Mouse (Mus musculus): Measurements from ENCODE around the gene Zcchc2. TPM values are rescaled to one million over a fixed set of nuclear protein-coding genes. Genes with fewer than 3 reads are reported as not detected.

The Zcchc2 gene
- polyA plus RNA-seq, 1 experiment from 2014 or later, result 3.5 TPM

- 8% methylated on average over 7 of the region's 7 CpGs for WGBS
- H3K4me1 ChIP-seq (replicated peaks; ENCODE audit: control insufficient read depth, insufficient read depth, low read length), result peaks cover 28% of the 10 kb centered on the region
- H3K9ac ChIP-seq (ENCODE audit: low read length), result no peak overlapping the region
- ATAC-seq (replicated peaks; ENCODE audit: low FRiP score, low TSS enrichment, low read depth) (no peak), DNase-seq (ENCODE audit: low spot score) (no peak)
- H3K36me3 ChIP-seq (ENCODE audit: control insufficient read depth, insufficient read depth, low read length), result no peaks in the 10 kb centered on the region
- H3K9me3 ChIP-seq (ENCODE audit: control insufficient read depth, low read length), result no peaks in the 10 kb centered on the region
- H3K4me2 ChIP-seq (ENCODE audit: low read length), result peak overlapping the region; percentile 96
- no peak overlapping the region for H3K27ac ChIP-seq (ENCODE audit: low read depth)
- peak overlapping the region; percentile 86 for H3K4me3 ChIP-seq (ENCODE audit: low read depth, low read length)
- H3K27me3 ChIP-seq (replicated peaks; ENCODE audit: control insufficient read depth, insufficient read depth, low read length), result no peaks in the 10 kb centered on the region
Measured at GRCm38 (mm10) chr1:105993196-105993595, 3.0 kb downstream of the Zcchc2 start.

DNA sequence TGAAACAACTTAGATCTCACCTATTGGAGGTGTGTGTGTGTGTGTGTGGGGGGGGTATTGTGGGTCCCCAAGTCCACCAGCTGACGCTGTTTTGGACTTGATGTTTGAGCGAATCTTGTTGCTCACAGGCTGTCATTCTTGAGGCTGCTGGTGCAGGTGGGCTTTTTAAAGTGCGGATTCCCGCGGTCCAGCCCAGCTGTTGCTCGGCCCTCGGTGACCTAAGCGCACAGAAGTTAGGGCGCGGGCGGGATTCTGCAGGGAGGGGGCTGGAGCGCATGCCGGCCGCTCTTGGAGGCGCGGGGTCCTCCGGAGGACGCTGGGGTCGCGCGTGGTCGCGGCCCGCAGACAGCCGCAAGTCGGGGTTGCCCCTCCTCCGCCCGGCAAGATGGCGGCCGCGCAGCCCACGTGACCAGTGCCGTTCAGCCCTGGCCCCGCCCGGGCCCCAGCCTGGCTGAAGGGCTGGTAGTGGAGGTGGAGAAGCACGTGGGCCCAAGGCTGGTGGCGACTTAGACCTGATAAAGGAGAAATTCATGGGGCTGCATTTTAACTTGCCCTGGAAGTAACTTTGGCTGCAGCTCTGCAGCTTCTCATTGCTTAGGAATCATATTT is 3.5 kb downstream of the Zcchc2 start:
- peak; percentile 70 for ATAC-seq (replicated peaks; ENCODE audit: low FRiP score, low TSS enrichment, low read depth)
- H3K4me3 ChIP-seq (ENCODE audit: low read depth, low read length), result peak overlapping the region; percentile 86
- no peaks in the 10 kb centered on the region for H3K36me3 ChIP-seq (ENCODE audit: control insufficient read depth, insufficient read depth, low read length)
- DNase-seq (ENCODE audit: low spot score), result peak; percentile 86
- H3K27ac ChIP-seq (ENCODE audit: low read depth), result no peak overlapping the region; the same call in 1 of the 2 replicates
- H3K27me3 ChIP-seq (replicated peaks; ENCODE audit: control insufficient read depth, insufficient read depth, low read length), result no peaks in the 10 kb centered on the region
- WGBS, result under 1% methylated on average over 36 of the region's 37 CpGs
- peak overlapping the region; percentile 48 for H3K9ac ChIP-seq (ENCODE audit: low read length)
- H3K9me3 ChIP-seq (ENCODE audit: control insufficient read depth, low read length), result no peaks in the 10 kb centered on the region
- peaks cover 26% of the 10 kb centered on the region for H3K4me1 ChIP-seq (replicated peaks; ENCODE audit: control insufficient read depth, insufficient read depth, low read length)
- peak overlapping the region; percentile 96 for H3K4me2 ChIP-seq (ENCODE audit: low read length)

- H3K36me3 ChIP-seq (ENCODE audit: control insufficient read depth, insufficient read depth, low read length), result no peaks in the 10 kb centered on the region
- no peak for DNase-seq (ENCODE audit: low spot score)
- WGBS, result 52% methylated on average over 2 of the region's 2 CpGs
- no peak overlapping the region for H3K9ac ChIP-seq (ENCODE audit: low read length)
- no peak overlapping the region for H3K27ac ChIP-seq (ENCODE audit: low read depth)
- H3K4me1 ChIP-seq (replicated peaks; ENCODE audit: control insufficient read depth, insufficient read depth, low read length), result peaks cover 24% of the 10 kb centered on the region
- H3K4me3 ChIP-seq (ENCODE audit: low read depth, low read length), result no peak overlapping the region
- no peak overlapping the region for H3K4me2 ChIP-seq (ENCODE audit: low read length)
- H3K27me3 ChIP-seq (replicated peaks; ENCODE audit: control insufficient read depth, insufficient read depth, low read length), result no peaks in the 10 kb centered on the region
- no peak for ATAC-seq (replicated peaks; ENCODE audit: low FRiP score, low TSS enrichment, low read depth)
- no peaks in the 10 kb centered on the region for H3K9me3 ChIP-seq (ENCODE audit: control insufficient read depth, low read length)
Measured at GRCm38 (mm10) chr1:105995966-105996365, 5.8 kb downstream of the Zcchc2 start.

- Histone ChIP-seq H3K4me2 (ENCODE audit: low read length) (no peak overlapping the region), H3K27ac (ENCODE audit: low read depth) (no peak overlapping the region), H3K27me3 (replicated peaks; ENCODE audit: control insufficient read depth, insufficient read depth, low read length) (no peaks in the 10 kb centered on the region), H3K9me3 (ENCODE audit: control insufficient read depth, low read length) (no peaks in the 10 kb centered on the region), H3K4me3 (ENCODE audit: low read depth, low read length) (no peak overlapping the region), H3K4me1 (replicated peaks; ENCODE audit: control insufficient read depth, insufficient read depth, low read length) (peaks cover 17% of the 10 kb centered on the region), H3K9ac (ENCODE audit: low read length) (no peak overlapping the region), H3K36me3 (ENCODE audit: control insufficient read depth, insufficient read depth, low read length) (no peaks in the 10 kb centered on the region)
- DNase-seq (ENCODE audit: low spot score) (no peak), ATAC-seq (replicated peaks; ENCODE audit: low FRiP score, low TSS enrichment, low read depth) (no peak)
- WGBS, result 43% methylated on average over 3 of the region's 3 CpGs
Measured at GRCm38 (mm10) chr1:105997282-105997681, 7.1 kb downstream of the Zcchc2 start.

DNA sequence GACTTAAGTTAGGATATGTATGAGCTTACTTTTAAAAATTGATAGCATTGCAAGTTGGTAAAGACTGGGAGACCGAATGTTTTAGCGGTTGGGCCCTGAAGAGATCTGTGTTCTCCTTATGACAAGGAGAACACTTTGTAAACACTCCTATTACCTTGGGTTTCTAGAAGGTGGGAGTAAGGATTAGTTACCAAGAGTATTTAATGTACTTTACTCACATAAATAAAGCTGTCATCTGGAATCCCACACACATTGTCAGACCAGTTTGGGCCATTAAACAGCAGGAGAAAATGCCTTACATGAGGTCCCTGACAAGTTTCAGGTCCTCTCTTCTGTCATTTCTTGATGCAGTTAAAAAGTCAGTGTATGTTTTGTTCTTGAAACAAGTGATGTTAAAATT is 9.6 kb downstream of the Zcchc2 start:
- Histone ChIP-seq H3K9me3 (ENCODE audit: control insufficient read depth, low read length) (no peaks in the 10 kb centered on the region), H3K4me3 (ENCODE audit: low read depth, low read length) (no peak overlapping the region), H3K27ac (ENCODE audit: low read depth) (no peak overlapping the region), H3K36me3 (ENCODE audit: control insufficient read depth, insufficient read depth, low read length) (peaks cover 18% of the 10 kb centered on the region), H3K9ac (ENCODE audit: low read length) (no peak overlapping the region), H3K4me1 (replicated peaks; ENCODE audit: control insufficient read depth, insufficient read depth, low read length) (peaks cover 6% of the 10 kb centered on the region), H3K27me3 (replicated peaks; ENCODE audit: control insufficient read depth, insufficient read depth, low read length) (no peaks in the 10 kb centered on the region), H3K4me2 (ENCODE audit: low read length) (no peak overlapping the region)
- 77% methylated on average over 2 of the region's 2 CpGs for WGBS
- no peak for DNase-seq (ENCODE audit: low spot score)
- ATAC-seq (replicated peaks; ENCODE audit: low FRiP score, low TSS enrichment, low read depth), result no peak

DNA sequence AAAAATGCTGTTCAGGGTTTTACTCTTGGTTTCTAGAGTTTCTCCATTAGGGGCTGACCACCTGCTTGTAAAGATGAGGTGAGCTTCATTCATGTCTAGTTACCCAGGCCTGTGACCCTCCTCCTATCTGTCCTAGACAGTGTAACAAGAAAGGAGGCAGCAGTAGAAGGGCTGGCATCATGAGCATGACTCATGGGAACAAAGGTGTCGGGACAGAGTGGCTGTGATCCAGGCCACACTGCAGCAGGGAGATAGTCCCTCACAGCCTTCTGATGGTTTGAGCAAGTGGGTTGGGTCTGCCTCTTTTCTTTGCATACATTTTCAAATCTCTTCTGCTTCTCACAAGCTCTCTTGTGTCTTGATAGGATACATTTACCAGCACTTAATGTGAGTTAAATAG is 17.4 kb downstream of the Zcchc2 start:
- Histone ChIP-seq H3K4me2 (ENCODE audit: low read length) (no peak overlapping the region), H3K36me3 (ENCODE audit: control insufficient read depth, insufficient read depth, low read length) (peaks cover 69% of the 10 kb centered on the region), H3K27me3 (replicated peaks; ENCODE audit: control insufficient read depth, insufficient read depth, low read length) (no peaks in the 10 kb centered on the region), H3K9ac (ENCODE audit: low read length) (no peak overlapping the region), H3K4me3 (ENCODE audit: low read depth, low read length) (no peak overlapping the region), H3K9me3 (ENCODE audit: control insufficient read depth, low read length) (no peaks in the 10 kb centered on the region), H3K27ac (ENCODE audit: low read depth) (no peak overlapping the region), H3K4me1 (replicated peaks; ENCODE audit: control insufficient read depth, insufficient read depth, low read length) (no peaks in the 10 kb centered on the region)
- 94% methylated on average over 1 of the region's 1 CpGs for WGBS
- ATAC-seq (replicated peaks; ENCODE audit: low FRiP score, low TSS enrichment, low read depth), result no peak
- DNase-seq (ENCODE audit: low spot score), result peak; percentile 9

GRCm38 (mm10) chr1:106011097-106011496 is 20.9 kb downstream of the Zcchc2 start:
- no peak overlapping the region for H3K9ac ChIP-seq (ENCODE audit: low read length)
- H3K9me3 ChIP-seq (ENCODE audit: control insufficient read depth, low read length), result no peaks in the 10 kb centered on the region
- WGBS, result 77% methylated on average over 7 of the region's 7 CpGs
- ATAC-seq (replicated peaks; ENCODE audit: low FRiP score, low TSS enrichment, low read depth) (no peak), DNase-seq (ENCODE audit: low spot score) (no peak)
- H3K36me3 ChIP-seq (ENCODE audit: control insufficient read depth, insufficient read depth, low read length), result peaks cover 48% of the 10 kb centered on the region
- H3K27me3 ChIP-seq (replicated peaks; ENCODE audit: control insufficient read depth, insufficient read depth, low read length), result no peaks in the 10 kb centered on the region
- H3K4me1 ChIP-seq (replicated peaks; ENCODE audit: control insufficient read depth, insufficient read depth, low read length), result no peaks in the 10 kb centered on the region
- no peak overlapping the region for H3K27ac ChIP-seq (ENCODE audit: low read depth)
- no peak overlapping the region for H3K4me2 ChIP-seq (ENCODE audit: low read length)
- H3K4me3 ChIP-seq (ENCODE audit: low read depth, low read length), result no peak overlapping the region

GRCm38 (mm10) chr1:106013759-106014158 is 23.6 kb downstream of the Zcchc2 start:
- Histone ChIP-seq H3K9ac (ENCODE audit: low read length) (no peak overlapping the region), H3K4me3 (ENCODE audit: low read depth, low read length) (no peak overlapping the region), H3K9me3 (ENCODE audit: control insufficient read depth, low read length) (no peaks in the 10 kb centered on the region), H3K27me3 (replicated peaks; ENCODE audit: control insufficient read depth, insufficient read depth, low read length) (no peaks in the 10 kb centered on the region), H3K4me2 (ENCODE audit: low read length) (no peak overlapping the region), H3K27ac (ENCODE audit: low read depth) (no peak overlapping the region), H3K36me3 (ENCODE audit: control insufficient read depth, insufficient read depth, low read length) (peaks cover 50% of the 10 kb centered on the region), H3K4me1 (replicated peaks; ENCODE audit: control insufficient read depth, insufficient read depth, low read length) (no peaks in the 10 kb centered on the region)
- DNase-seq (ENCODE audit: low spot score), result no peak
- 90% methylated on average over 2 of the region's 2 CpGs for WGBS
- ATAC-seq (replicated peaks; ENCODE audit: low FRiP score, low TSS enrichment, low read depth), result no peak

- H3K9ac ChIP-seq (ENCODE audit: low read length), result no peak overlapping the region
- no peak overlapping the region for H3K4me3 ChIP-seq (ENCODE audit: low read depth, low read length)
- ATAC-seq (replicated peaks; ENCODE audit: low FRiP score, low TSS enrichment, low read depth) (no peak), DNase-seq (ENCODE audit: low spot score) (no peak)
- peaks cover 57% of the 10 kb centered on the region for H3K36me3 ChIP-seq (ENCODE audit: control insufficient read depth, insufficient read depth, low read length)
- 74% methylated on average over 6 of the region's 6 CpGs for WGBS
- H3K9me3 ChIP-seq (ENCODE audit: control insufficient read depth, low read length), result no peaks in the 10 kb centered on the region
- no peak overlapping the region for H3K4me2 ChIP-seq (ENCODE audit: low read length)
- H3K4me1 ChIP-seq (replicated peaks; ENCODE audit: control insufficient read depth, insufficient read depth, low read length), result no peaks in the 10 kb centered on the region
- H3K27me3 ChIP-seq (replicated peaks; ENCODE audit: control insufficient read depth, insufficient read depth, low read length), result no peaks in the 10 kb centered on the region
- no peak overlapping the region for H3K27ac ChIP-seq (ENCODE audit: low read depth)
Measured at GRCm38 (mm10) chr1:106016262-106016661, 26.1 kb downstream of the Zcchc2 start.

Data from intestine, embryonic 14.5 days (tissue).